Mouse (Mus musculus): ENCODE measurements at regions not wholly inside any gene's neighbourhood (a gene's known extent, or its start where the extent isn't known, plus 50 kb on each side); places are given as distances from the start of the nearest gene placed in this dataset.

GRCm38 (mm10) chr12:13709806-13710205 lies 440.9 kb downstream of the Nbas start:
- no peaks in the 10 kb centered on the region for H3K4me1 ChIP-seq (ENCODE audit: control insufficient read depth, insufficient read depth, low read length)
- no peak overlapping the region for H3K4me3 ChIP-seq (ENCODE audit: control insufficient read depth, low read depth, low read length)
- TF ChIP-seq POLR2A (IDR thresholded peaks at IDR 0.05; ENCODE audit: control insufficient read depth, low read depth, low read length) (no peak), CTCF (IDR thresholded peaks at IDR 0.05; ENCODE audit: control insufficient read depth, insufficient read depth, insufficient replicate concordance, low read depth, low read length) (no peak)
- H3K27ac ChIP-seq (ENCODE audit: control insufficient read depth, insufficient read depth, low read depth, low read length): no peak overlapping the region
- H3K27me3 ChIP-seq (ENCODE audit: control insufficient read depth, insufficient read depth, low read length): no peaks in the 10 kb centered on the region
- H3K36me3 ChIP-seq (ENCODE audit: control insufficient read depth, insufficient read depth, low read length): no peaks in the 10 kb centered on the region

GRCm38 (mm10) chr12:13707747-13708146 lies 438.8 kb downstream of the Nbas start:
- Histone ChIP-seq H3K4me3 (ENCODE audit: control insufficient read depth, low read depth, low read length) (no peak overlapping the region), H3K36me3 (ENCODE audit: control insufficient read depth, insufficient read depth, low read length) (no peaks in the 10 kb centered on the region), H3K4me1 (ENCODE audit: control insufficient read depth, insufficient read depth, low read length) (no peaks in the 10 kb centered on the region), H3K27ac (ENCODE audit: control insufficient read depth, insufficient read depth, low read depth, low read length) (no peak overlapping the region), H3K27me3 (ENCODE audit: control insufficient read depth, insufficient read depth, low read length) (no peaks in the 10 kb centered on the region)
- TF ChIP-seq POLR2A (IDR thresholded peaks at IDR 0.05; ENCODE audit: control insufficient read depth, low read depth, low read length): no peak
- no peak for TF ChIP-seq CTCF (IDR thresholded peaks at IDR 0.05; ENCODE audit: control insufficient read depth, insufficient read depth, insufficient replicate concordance, low read depth, low read length)

GRCm38 (mm10) chr12:13706510-13706909 lies 437.6 kb downstream of the Nbas start:
- Histone ChIP-seq H3K27ac (ENCODE audit: control insufficient read depth, insufficient read depth, low read depth, low read length) (no peak overlapping the region), H3K27me3 (ENCODE audit: control insufficient read depth, insufficient read depth, low read length) (no peaks in the 10 kb centered on the region), H3K36me3 (ENCODE audit: control insufficient read depth, insufficient read depth, low read length) (no peaks in the 10 kb centered on the region), H3K4me3 (ENCODE audit: control insufficient read depth, low read depth, low read length) (no peak overlapping the region), H3K4me1 (ENCODE audit: control insufficient read depth, insufficient read depth, low read length) (no peaks in the 10 kb centered on the region)
- TF ChIP-seq POLR2A (IDR thresholded peaks at IDR 0.05; ENCODE audit: control insufficient read depth, low read depth, low read length) (no peak), CTCF (IDR thresholded peaks at IDR 0.05; ENCODE audit: control insufficient read depth, insufficient read depth, insufficient replicate concordance, low read depth, low read length) (no peak)

- no peak overlapping the region for H3K27ac ChIP-seq (ENCODE audit: control insufficient read depth, insufficient read depth, low read depth, low read length)
- no peaks in the 10 kb centered on the region for H3K4me1 ChIP-seq (ENCODE audit: control insufficient read depth, insufficient read depth, low read length)
- H3K36me3 ChIP-seq (ENCODE audit: control insufficient read depth, insufficient read depth, low read length): no peaks in the 10 kb centered on the region
- H3K4me3 ChIP-seq (ENCODE audit: control insufficient read depth, low read depth, low read length): no peak overlapping the region
- no peaks in the 10 kb centered on the region for H3K27me3 ChIP-seq (ENCODE audit: control insufficient read depth, insufficient read depth, low read length)
- TF ChIP-seq CTCF (IDR thresholded peaks at IDR 0.05; ENCODE audit: control insufficient read depth, insufficient read depth, insufficient replicate concordance, low read depth, low read length) (no peak), POLR2A (IDR thresholded peaks at IDR 0.05; ENCODE audit: control insufficient read depth, low read depth, low read length) (no peak)
Observed at GRCm38 (mm10) chr12:13703604-13704003, 434.7 kb downstream of the Nbas start.

GRCm38 (mm10) chr12:13699858-13700257 lies 430.9 kb downstream of the Nbas start:
- H3K27ac ChIP-seq (ENCODE audit: control insufficient read depth, insufficient read depth, low read depth, low read length): no peak overlapping the region
- no peaks in the 10 kb centered on the region for H3K4me1 ChIP-seq (ENCODE audit: control insufficient read depth, insufficient read depth, low read length)
- H3K4me3 ChIP-seq (ENCODE audit: control insufficient read depth, low read depth, low read length): no peak overlapping the region
- no peak for TF ChIP-seq POLR2A (IDR thresholded peaks at IDR 0.05; ENCODE audit: control insufficient read depth, low read depth, low read length)
- no peak for TF ChIP-seq CTCF (IDR thresholded peaks at IDR 0.05; ENCODE audit: control insufficient read depth, insufficient read depth, insufficient replicate concordance, low read depth, low read length)
- H3K27me3 ChIP-seq (ENCODE audit: control insufficient read depth, insufficient read depth, low read length): no peaks in the 10 kb centered on the region
- no peaks in the 10 kb centered on the region for H3K36me3 ChIP-seq (ENCODE audit: control insufficient read depth, insufficient read depth, low read length)

- no peak overlapping the region for H3K27ac ChIP-seq (ENCODE audit: control insufficient read depth, insufficient read depth, low read depth, low read length)
- no peaks in the 10 kb centered on the region for H3K36me3 ChIP-seq (ENCODE audit: control insufficient read depth, insufficient read depth, low read length)
- H3K27me3 ChIP-seq (ENCODE audit: control insufficient read depth, insufficient read depth, low read length): no peaks in the 10 kb centered on the region
- no peak overlapping the region for H3K4me3 ChIP-seq (ENCODE audit: control insufficient read depth, low read depth, low read length)
- H3K4me1 ChIP-seq (ENCODE audit: control insufficient read depth, insufficient read depth, low read length): no peaks in the 10 kb centered on the region
- no peak for TF ChIP-seq POLR2A (IDR thresholded peaks at IDR 0.05; ENCODE audit: control insufficient read depth, low read depth, low read length)
- TF ChIP-seq CTCF (IDR thresholded peaks at IDR 0.05; ENCODE audit: control insufficient read depth, insufficient read depth, insufficient replicate concordance, low read depth, low read length): no peak
Observed at GRCm38 (mm10) chr12:13698834-13699233, 429.9 kb downstream of the Nbas start.

- no peaks in the 10 kb centered on the region for H3K36me3 ChIP-seq (ENCODE audit: control insufficient read depth, insufficient read depth, low read length)
- no peak overlapping the region for H3K27ac ChIP-seq (ENCODE audit: control insufficient read depth, insufficient read depth, low read depth, low read length)
- no peaks in the 10 kb centered on the region for H3K4me1 ChIP-seq (ENCODE audit: control insufficient read depth, insufficient read depth, low read length)
- no peaks in the 10 kb centered on the region for H3K27me3 ChIP-seq (ENCODE audit: control insufficient read depth, insufficient read depth, low read length)
- no peak for TF ChIP-seq CTCF (IDR thresholded peaks at IDR 0.05; ENCODE audit: control insufficient read depth, insufficient read depth, insufficient replicate concordance, low read depth, low read length)
- no peak for TF ChIP-seq POLR2A (IDR thresholded peaks at IDR 0.05; ENCODE audit: control insufficient read depth, low read depth, low read length)
- no peak overlapping the region for H3K4me3 ChIP-seq (ENCODE audit: control insufficient read depth, low read depth, low read length)
Observed at GRCm38 (mm10) chr12:13691394-13692165, 422.6 kb downstream of the Nbas start.

Data from testis, adult 2 months (tissue).